Mouse (Mus musculus): ENCODE results near the gene Syn3. TPM values are rescaled to one million over a fixed set of nuclear protein-coding genes. Genes with fewer than 3 reads are reported as not detected.

The Syn3 gene
- polyA plus RNA-seq, 1 experiment = 0.18 TPM

DNA sequence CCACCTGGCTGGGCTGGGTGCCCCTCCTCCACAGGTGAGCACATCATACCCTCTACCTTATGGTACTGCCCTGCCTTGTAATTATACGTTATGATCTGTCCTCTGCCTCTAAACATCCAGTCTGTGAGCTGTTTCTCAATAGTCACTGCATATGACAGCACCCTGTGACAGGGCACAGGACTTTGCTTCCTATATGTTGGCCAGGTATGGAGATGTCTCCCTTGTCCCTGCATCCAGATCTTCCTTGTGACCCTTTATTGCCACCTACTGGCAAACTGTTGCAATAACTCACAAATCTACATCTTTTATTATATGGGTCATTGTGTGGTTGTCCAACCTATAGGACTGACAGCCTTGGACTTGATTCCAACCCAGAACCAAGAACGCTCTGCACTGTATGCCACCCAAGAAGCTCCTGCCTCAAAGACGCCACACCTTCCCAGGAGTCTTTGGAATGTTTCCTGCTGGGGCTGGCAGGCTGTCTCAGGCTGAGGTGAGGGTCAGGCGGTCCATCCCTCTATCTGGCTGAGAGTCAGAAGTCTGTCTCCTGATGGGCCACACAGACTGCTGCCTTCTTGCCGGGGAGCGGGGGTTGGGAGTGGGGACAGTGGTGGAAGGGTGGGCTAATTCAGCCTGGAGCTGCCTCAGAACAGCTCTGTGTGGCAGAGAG lies 46.2 kb downstream of the Syn3 start:
- no peak for TF ChIP-seq CTCF (IDR thresholded peaks at IDR 0.05; ENCODE audit: extremely low read depth, insufficient read depth, insufficient read length, insufficient replicate concordance)
- no peak for TF ChIP-seq POLR2A (IDR thresholded peaks at IDR 0.05; ENCODE audit: low read depth, low read length)
- H3K27ac ChIP-seq (ENCODE audit: insufficient read depth, low read length) = no peak overlapping the region
- H3K36me3 ChIP-seq (ENCODE audit: control insufficient read depth, insufficient read depth, low read length) = no peaks in the 10 kb centered on the region
- H3K27me3 ChIP-seq (ENCODE audit: control insufficient read depth, insufficient read depth, low read length) = no peaks in the 10 kb centered on the region
- no peak overlapping the region for H3K4me3 ChIP-seq (ENCODE audit: extremely low read depth, insufficient read depth, insufficient read length)
- WGBS = 63% methylated on average over 6 of the region's 6 CpGs
- no peak for DNase-seq (ENCODE audit: low read depth in 1 of 2, low spot score in 2 of 2)
- no peaks in the 10 kb centered on the region for H3K4me1 ChIP-seq (ENCODE audit: control insufficient read depth, insufficient read depth, insufficient read length)

- TF ChIP-seq CTCF (IDR thresholded peaks at IDR 0.05; ENCODE audit: extremely low read depth, insufficient read depth, insufficient read length, insufficient replicate concordance) (no peak), POLR2A (IDR thresholded peaks at IDR 0.05; ENCODE audit: low read depth, low read length) (no peak)
- no peak for DNase-seq (ENCODE audit: low read depth in 1 of 2, low spot score in 2 of 2)
- no peaks in the 10 kb centered on the region for H3K27me3 ChIP-seq (ENCODE audit: control insufficient read depth, insufficient read depth, low read length)
- 93% methylated on average over 5 of the region's 5 CpGs for WGBS
- no peak overlapping the region for H3K27ac ChIP-seq (ENCODE audit: insufficient read depth, low read length)
- H3K36me3 ChIP-seq (ENCODE audit: control insufficient read depth, insufficient read depth, low read length) = no peaks in the 10 kb centered on the region
- no peak overlapping the region for H3K4me3 ChIP-seq (ENCODE audit: extremely low read depth, insufficient read depth, insufficient read length)
- no peaks in the 10 kb centered on the region for H3K4me1 ChIP-seq (ENCODE audit: control insufficient read depth, insufficient read depth, insufficient read length)
Observed at GRCm38 (mm10) chr10:86451294-86451693, 47.4 kb downstream of the Syn3 start.

DNA sequence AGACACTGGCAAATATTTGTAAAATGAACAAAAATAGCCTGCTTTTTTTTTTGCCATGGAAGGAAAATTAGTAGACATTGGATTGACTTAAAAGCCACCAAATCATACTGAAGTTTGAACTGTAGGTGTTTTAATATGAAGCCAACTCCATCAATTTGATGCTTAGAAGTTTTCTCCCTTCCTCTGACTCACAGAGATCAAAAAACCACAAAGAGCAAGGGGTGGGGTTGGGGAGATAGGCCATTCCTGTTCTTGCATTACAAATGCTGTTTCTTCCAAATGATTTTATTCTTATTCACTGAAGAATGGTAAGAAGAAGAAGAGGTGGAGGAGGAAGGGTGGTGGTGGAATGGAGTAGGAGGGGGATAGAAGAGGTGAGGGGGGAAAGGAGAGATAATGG lies 52.0 kb downstream of the Syn3 start:
- no peak for TF ChIP-seq CTCF (IDR thresholded peaks at IDR 0.05; ENCODE audit: extremely low read depth, insufficient read depth, insufficient read length, insufficient replicate concordance)
- no peak for TF ChIP-seq POLR2A (IDR thresholded peaks at IDR 0.05; ENCODE audit: low read depth, low read length)
- H3K4me1 ChIP-seq (ENCODE audit: control insufficient read depth, insufficient read depth, insufficient read length) = no peaks in the 10 kb centered on the region
- DNase-seq (ENCODE audit: low read depth in 1 of 2, low spot score in 2 of 2) = no peak
- no peaks in the 10 kb centered on the region for H3K36me3 ChIP-seq (ENCODE audit: control insufficient read depth, insufficient read depth, low read length)
- H3K27me3 ChIP-seq (ENCODE audit: control insufficient read depth, insufficient read depth, low read length) = no peaks in the 10 kb centered on the region
- no peak overlapping the region for H3K27ac ChIP-seq (ENCODE audit: insufficient read depth, low read length)
- H3K4me3 ChIP-seq (ENCODE audit: extremely low read depth, insufficient read depth, insufficient read length) = no peak overlapping the region

DNA sequence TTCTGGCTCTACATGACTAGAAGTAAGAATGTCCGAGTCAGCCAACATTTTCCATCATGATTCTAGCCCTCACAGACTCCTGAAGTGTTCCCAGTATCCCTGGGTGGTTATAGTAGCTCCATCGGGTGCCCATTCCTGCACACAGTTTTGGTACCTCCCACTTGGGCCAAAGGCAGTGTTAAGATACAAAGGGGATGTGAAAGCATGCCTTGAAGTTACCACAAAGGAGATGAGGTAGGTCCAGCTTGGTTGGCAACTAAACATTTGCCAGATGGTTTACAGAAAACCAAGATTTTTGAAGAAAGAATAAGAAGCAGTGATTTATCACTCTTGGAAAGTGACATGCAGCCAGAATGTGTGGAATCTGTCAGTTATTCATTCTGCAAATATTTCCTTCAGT lies 53.5 kb downstream of the Syn3 start:
- no peaks in the 10 kb centered on the region for H3K4me1 ChIP-seq (ENCODE audit: control insufficient read depth, insufficient read depth, insufficient read length)
- no peak overlapping the region for H3K27ac ChIP-seq (ENCODE audit: insufficient read depth, low read length)
- no peak for TF ChIP-seq CTCF (IDR thresholded peaks at IDR 0.05; ENCODE audit: extremely low read depth, insufficient read depth, insufficient read length, insufficient replicate concordance)
- no peak for TF ChIP-seq POLR2A (IDR thresholded peaks at IDR 0.05; ENCODE audit: low read depth, low read length)
- 66% methylated on average over 2 of the region's 2 CpGs for WGBS
- no peak overlapping the region for H3K4me3 ChIP-seq (ENCODE audit: extremely low read depth, insufficient read depth, insufficient read length)
- H3K36me3 ChIP-seq (ENCODE audit: control insufficient read depth, insufficient read depth, low read length) = no peaks in the 10 kb centered on the region
- no peak for DNase-seq (ENCODE audit: low read depth in 1 of 2, low spot score in 2 of 2)
- H3K27me3 ChIP-seq (ENCODE audit: control insufficient read depth, insufficient read depth, low read length) = no peaks in the 10 kb centered on the region

DNA sequence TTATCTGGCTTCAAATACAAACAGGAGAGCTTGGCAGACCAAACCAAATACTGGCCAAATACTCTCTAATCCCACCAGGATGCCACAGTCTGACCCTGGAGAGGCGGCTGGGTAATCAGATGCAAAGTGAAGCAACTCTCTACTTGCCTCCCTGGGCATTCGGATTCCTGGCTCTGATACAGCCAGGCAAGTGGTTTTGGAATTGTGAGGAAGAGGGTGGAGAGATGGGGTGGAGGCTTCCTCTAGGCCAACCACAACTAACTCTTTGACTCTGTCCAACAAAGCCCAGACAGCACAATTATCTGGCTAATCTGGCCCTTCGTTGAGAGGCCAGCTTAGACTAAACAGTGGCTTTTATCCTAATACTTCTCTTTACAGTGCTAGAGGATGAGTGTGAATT lies 54.0 kb downstream of the Syn3 start:
- Histone ChIP-seq H3K4me3 (ENCODE audit: extremely low read depth, insufficient read depth, insufficient read length) (no peak overlapping the region), H3K36me3 (ENCODE audit: control insufficient read depth, insufficient read depth, low read length) (no peaks in the 10 kb centered on the region), H3K4me1 (ENCODE audit: control insufficient read depth, insufficient read depth, insufficient read length) (no peaks in the 10 kb centered on the region), H3K27ac (ENCODE audit: insufficient read depth, low read length) (no peak overlapping the region), H3K27me3 (ENCODE audit: control insufficient read depth, insufficient read depth, low read length) (no peaks in the 10 kb centered on the region)
- no peak for DNase-seq (ENCODE audit: low read depth in 1 of 2, low spot score in 2 of 2)
- no peak for TF ChIP-seq CTCF (IDR thresholded peaks at IDR 0.05; ENCODE audit: extremely low read depth, insufficient read depth, insufficient read length, insufficient replicate concordance)
- TF ChIP-seq POLR2A (IDR thresholded peaks at IDR 0.05; ENCODE audit: low read depth, low read length) = no peak
- WGBS = 81% methylated on average over 3 of the region's 3 CpGs

DNA sequence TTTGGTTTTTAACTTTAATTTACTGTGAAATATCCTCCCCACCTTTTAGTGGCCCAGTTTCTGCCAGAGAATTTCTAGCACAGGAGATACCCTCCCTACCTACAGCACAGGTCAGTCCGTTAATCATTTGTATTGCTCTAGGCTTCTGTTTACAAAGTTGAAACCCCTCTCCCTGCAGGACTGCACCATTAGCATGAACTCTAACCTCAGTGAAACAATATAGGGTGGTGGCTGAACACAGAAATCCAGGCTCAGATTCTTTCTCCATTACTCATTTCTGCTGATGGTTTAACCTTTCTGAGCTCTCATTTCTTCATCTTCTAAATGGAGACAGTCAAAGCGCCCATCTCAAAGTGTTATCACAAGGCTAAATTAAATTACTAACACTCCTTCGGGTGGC lies 56.9 kb downstream of the Syn3 start:
- Histone ChIP-seq H3K27me3 (ENCODE audit: control insufficient read depth, insufficient read depth, low read length) (no peaks in the 10 kb centered on the region), H3K4me3 (ENCODE audit: extremely low read depth, insufficient read depth, insufficient read length) (no peak overlapping the region), H3K27ac (ENCODE audit: insufficient read depth, low read length) (no peak overlapping the region), H3K36me3 (ENCODE audit: control insufficient read depth, insufficient read depth, low read length) (no peaks in the 10 kb centered on the region), H3K4me1 (ENCODE audit: control insufficient read depth, insufficient read depth, insufficient read length) (no peaks in the 10 kb centered on the region)
- DNase-seq (ENCODE audit: low read depth in 1 of 2, low spot score in 2 of 2) = no peak
- WGBS = 87% methylated on average over 3 of the region's 3 CpGs
- TF ChIP-seq POLR2A (IDR thresholded peaks at IDR 0.05; ENCODE audit: low read depth, low read length) (no peak), CTCF (IDR thresholded peaks at IDR 0.05; ENCODE audit: extremely low read depth, insufficient read depth, insufficient read length, insufficient replicate concordance) (no peak)

DNA sequence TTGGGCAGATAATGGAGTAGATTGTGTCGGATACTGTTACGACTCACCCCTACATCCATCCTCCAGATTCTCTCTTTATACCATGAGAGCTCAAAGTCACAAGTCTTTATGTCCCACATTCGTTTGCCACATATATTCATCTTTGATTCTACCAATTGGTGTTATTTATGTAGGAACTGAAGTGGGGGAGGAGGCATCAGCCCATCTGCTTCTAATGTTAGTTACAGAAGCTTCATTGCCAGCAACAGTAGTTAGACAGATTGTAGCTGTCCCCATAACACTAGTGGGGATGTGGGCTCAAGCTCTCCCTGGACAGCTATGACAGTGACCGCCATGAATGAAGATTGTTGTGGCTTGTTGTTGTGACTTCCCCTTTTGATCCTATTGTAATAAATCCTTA lies 59.1 kb downstream of the Syn3 start:
- H3K4me3 ChIP-seq (ENCODE audit: extremely low read depth, insufficient read depth, insufficient read length) = no peak overlapping the region
- WGBS = 89% methylated on average over 4 of the region's 4 CpGs
- DNase-seq (ENCODE audit: low read depth in 1 of 2, low spot score in 2 of 2) = no peak
- no peak overlapping the region for H3K27ac ChIP-seq (ENCODE audit: insufficient read depth, low read length)
- H3K36me3 ChIP-seq (ENCODE audit: control insufficient read depth, insufficient read depth, low read length) = no peaks in the 10 kb centered on the region
- no peaks in the 10 kb centered on the region for H3K4me1 ChIP-seq (ENCODE audit: control insufficient read depth, insufficient read depth, insufficient read length)
- TF ChIP-seq POLR2A (IDR thresholded peaks at IDR 0.05; ENCODE audit: low read depth, low read length) (no peak), CTCF (IDR thresholded peaks at IDR 0.05; ENCODE audit: extremely low read depth, insufficient read depth, insufficient read length, insufficient replicate concordance) (no peak)
- no peaks in the 10 kb centered on the region for H3K27me3 ChIP-seq (ENCODE audit: control insufficient read depth, insufficient read depth, low read length)
